Mouse (Mus musculus) retina, adult 2 months (tissue): ENCODE results near the gene Fgd2.
A peak's percentile ranks its signal among the peaks of the same experiment; 100 is the strongest.
"Not testable (repeated sequence)": the region's sequence is repeated elsewhere in the genome, so short reads cannot be mapped to it uniquely, and the experiment has no call there.

Source experiments
- DNase-seq: peaks from one replicate; pipeline ENCODE4 v3.0.0-alpha.2; 2012; ENCODE audit warnings: low read depth, low spot score

Gene Fgd2

GRCm38 (mm10) chr17:29336266-29336990 lies 24.3 kb upstream of the Fgd2 start:
- DNase-seq: no peak

- no peak for DNase-seq
Measured at GRCm38 (mm10) chr17:29337979-29338823, 22.5 kb upstream of the Fgd2 start.

- no peak for DNase-seq
Measured at GRCm38 (mm10) chr17:29339170-29339768, 21.4 kb upstream of the Fgd2 start.

GRCm38 (mm10) chr17:29340406-29341261 lies 20.1 kb upstream of the Fgd2 start:
- no peak for DNase-seq

GRCm38 (mm10) chr17:29341591-29342003 lies 19.1 kb upstream of the Fgd2 start:
- DNase-seq: no peak

GRCm38 (mm10) chr17:29342010-29342910 lies 18.5 kb upstream of the Fgd2 start:
- no peak for DNase-seq

GRCm38 (mm10) chr17:29343241-29343640 lies 17.5 kb upstream of the Fgd2 start:
- no peak for DNase-seq

GRCm38 (mm10) chr17:29345272-29345671 lies 15.4 kb upstream of the Fgd2 start:
- DNase-seq: no peak

GRCm38 (mm10) chr17:29346496-29347125 lies 14.1 kb upstream of the Fgd2 start:
- DNase-seq: no peak

- no peak for DNase-seq
Measured at GRCm38 (mm10) chr17:29347126-29347644, 13.5 kb upstream of the Fgd2 start.

- DNase-seq: peak; percentile 88
Measured at GRCm38 (mm10) chr17:29347645-29348256, 13.0 kb upstream of the Fgd2 start, which contains the start of gene Mtch1. Mtch1 (minus strand) TSS chr17:29347934.

GRCm38 (mm10) chr17:29348996-29349395 lies 11.7 kb upstream of the Fgd2 start:
- DNase-seq: no peak

- not testable (repeated sequence) for DNase-seq
Measured at GRCm38 (mm10) chr17:29351056-29351455, 9.7 kb upstream of the Fgd2 start.

GRCm38 (mm10) chr17:29355461-29355840 lies 5.3 kb upstream of the Fgd2 start:
- DNase-seq: no peak

- DNase-seq: no peak
Measured at GRCm38 (mm10) chr17:29355841-29356478, 4.8 kb upstream of the Fgd2 start.

- peak; percentile 59 for DNase-seq
Measured at GRCm38 (mm10) chr17:29356479-29356856, 4.2 kb upstream of the Fgd2 start.

GRCm38 (mm10) chr17:29356882-29357281 lies 3.8 kb upstream of the Fgd2 start:
- DNase-seq: no peak

- no peak for DNase-seq
Measured at GRCm38 (mm10) chr17:29358928-29359327, 1.8 kb upstream of the Fgd2 start.
